14 mouse cellular contexts compared by ENCODE assay signal in genomic region chr9:58048621-58049020, GRCm38 (mm10). TPM values are rescaled to one million over a fixed set of nuclear protein-coding genes. Genes with fewer than 3 reads are reported as not detected.
DNase-seq lines count a peak whose midpoint lies in the region; ATAC-seq lines count a peak whose summit lies in the region.
"Had no signal": no experiment of that assay in that cellular context is flagged by ENCODE, and none has a peak within 500 bp of the region (broad histone marks: within the 10 kb centered on the region; RNA-seq: fewer than 3 reads in every experiment).

No protein-coding gene starts in this region.

- no peaks in the 10 kb centered on the region for H3K9me3 ChIP-seq in embryonic facial prominence, embryonic 11.5 days (replicated peaks; ENCODE audit: control insufficient read depth, low read length)
- no peaks in the 10 kb centered on the region for H3K9me3 ChIP-seq in hindbrain, embryonic 12.5 days (replicated peaks)
- H3K9me3 ChIP-seq in midbrain, embryonic 16.5 days (replicated peaks; ENCODE audit: control insufficient read depth, low read length, poor library complexity, severe bottlenecking) = no peaks in the 10 kb centered on the region
- H3K9me3 ChIP-seq: heart, embryonic 12.5 days had no signal

- H3K27me3 ChIP-seq in embryonic facial prominence, embryonic 11.5 days (ENCODE audit: control insufficient read depth, insufficient read depth, low read length) = no peaks in the 10 kb centered on the region
- peaks cover 27% of the 10 kb centered on the region for H3K27me3 ChIP-seq in hindbrain, embryonic 12.5 days
- no peaks in the 10 kb centered on the region for H3K27me3 ChIP-seq in midbrain, embryonic 16.5 days (ENCODE audit: control insufficient read depth, insufficient read depth, low read depth, low read length)

- DNase-seq in embryo, embryonic 10.5 days (ENCODE audit: low spot score) = peak; percentile 47
- DNase-seq in embryo, embryonic 10 days (ENCODE audit: low spot score) = no peak
- peak; percentile 52 for DNase-seq in embryonic facial prominence, embryonic 11.5 days (ENCODE audit: low spot score)
- DNase-seq in left cerebral cortex, adult 11 months (ENCODE audit: low spot score) = no peak
- no peak for DNase-seq in cerebellum, adult 11-12 months
- no peak for DNase-seq in left cerebral cortex, adult 8-10 months (ENCODE audit: low spot score in 2 of 2)
- DNase-seq: gastrocnemius, postnatal 10 days; kidney, postnatal 36 days had no signal

- H3K27ac ChIP-seq in embryonic facial prominence, embryonic 11.5 days (replicated peaks; ENCODE audit: low read depth, low read length) = no peak overlapping the region
- H3K27ac ChIP-seq in hindbrain, embryonic 12.5 days = peak overlapping the region; percentile 75
- peak overlapping the region; percentile 79 for H3K27ac ChIP-seq in midbrain, embryonic 16.5 days (ENCODE audit: low read length)
- H3K27ac ChIP-seq: liver, embryonic 14.5 days; macrophage had no signal

- ATAC-seq in embryonic facial prominence, embryonic 11.5 days (replicated peaks; ENCODE audit: insufficient number of reproducible peaks, low FRiP score, low TSS enrichment, low read depth) = no peak
- peak; percentile 23 for ATAC-seq in hindbrain, embryonic 12.5 days (ENCODE audit: low FRiP score)
- ATAC-seq in midbrain, embryonic 16.5 days = peak; percentile 75

- 19% methylated on average over 6 of the region's 6 CpGs for WGBS in embryonic facial prominence, embryonic 11.5 days
- 6% methylated on average over 6 of the region's 6 CpGs for WGBS in hindbrain, embryonic 12.5 days
- whole genome bisulfite sequencing in midbrain, embryonic 16.5 days = 0% methylated on average over 6 of the region's 6 CpGs

- H3K4me1 ChIP-seq in embryonic facial prominence, embryonic 11.5 days (ENCODE audit: control insufficient read depth, insufficient read depth, low read length) = peaks cover 3% of the 10 kb centered on the region
- peaks cover 77% of the 10 kb centered on the region for H3K4me1 ChIP-seq in hindbrain, embryonic 12.5 days
- peaks cover 46% of the 10 kb centered on the region for H3K4me1 ChIP-seq in midbrain, embryonic 16.5 days (ENCODE audit: control insufficient read depth, insufficient read depth, low read length)

- no peak overlapping the region for H3K4me2 ChIP-seq in embryonic facial prominence, embryonic 11.5 days (ENCODE audit: low read depth, low read length)
- peak overlapping the region; percentile 30; the same call in 1 of the 2 replicates for H3K4me2 ChIP-seq in hindbrain, embryonic 12.5 days (replicated peaks)
- H3K4me2 ChIP-seq in midbrain, embryonic 16.5 days (ENCODE audit: low read length) = no peak overlapping the region; the same call in 1 of the 2 replicates
- H3K4me2 ChIP-seq: heart, embryonic 12.5 days had no signal

- no peaks in the 10 kb centered on the region for H3K36me3 ChIP-seq in embryonic facial prominence, embryonic 11.5 days (replicated peaks; ENCODE audit: control insufficient read depth, insufficient read depth, low read depth, low read length)
- H3K36me3 ChIP-seq in hindbrain, embryonic 12.5 days = no peaks in the 10 kb centered on the region
- no peaks in the 10 kb centered on the region for H3K36me3 ChIP-seq in midbrain, embryonic 16.5 days (ENCODE audit: control insufficient read depth, insufficient read depth, low read length)
- H3K36me3 ChIP-seq: heart, embryonic 12.5 days had no signal

- no peak overlapping the region for H3K4me3 ChIP-seq in embryonic facial prominence, embryonic 11.5 days (ENCODE audit: low read depth, low read length)
- no peak overlapping the region for H3K4me3 ChIP-seq in hindbrain, embryonic 12.5 days
- no peak overlapping the region for H3K4me3 ChIP-seq in midbrain, embryonic 16.5 days (ENCODE audit: low read depth, low read length)
- H3K4me3 ChIP-seq: erythroblast, embryonic 14.5 days; heart, embryonic 12.5 days had no signal

- no peak overlapping the region for H3K9ac ChIP-seq in embryonic facial prominence, embryonic 11.5 days (replicated peaks; ENCODE audit: low read length)
- H3K9ac ChIP-seq in hindbrain, embryonic 12.5 days = peak overlapping the region; percentile 38; the same call in 1 of the 2 replicates
- 0 out of 2 replicates have a peak overlapping the region, but pooled peaks have one; percentile 33 for H3K9ac ChIP-seq in midbrain, embryonic 16.5 days (ENCODE audit: low read depth, low read length)
- H3K9ac ChIP-seq: heart, embryonic 12.5 days; liver, embryonic 14.5 days had no signal

RNA-seq across cellular contexts. Expression of gene Stra6, which starts 15.0 kb away (rescaled TPM):
- polyA plus RNA-seq in embryonic facial prominence, embryonic 11.5 days (2014; fragmentation: Nextera tagmentation; extraction: Ambion mirVana) = 38.0 and 44.8 TPM in 2 replicates
- polyA plus RNA-seq in hindbrain, embryonic 12.5 days (2016; fragmentation: Nextera tagmentation; extraction: Ambion mirVana) = 14.8 and 17.6 TPM in 2 replicates
- polyA plus RNA-seq in midbrain, embryonic 16.5 days (2015; fragmentation: Nextera tagmentation; extraction: Ambion mirVana) = 8.1 and 9.7 TPM in 2 replicates
- 10 to 100 TPM; 11.4 to 13.9 (median 11.7) TPM for total RNA-seq in left cerebral cortex, adult 8-10 months (2022)
- polyA plus RNA-seq: erythroblast, embryonic 14.5 days; macrophage had no signal

RNA-seq across cellular contexts. Expression of gene Cyp11a1, which starts 42.4 kb away (rescaled TPM):
- 0.18 TPM in 1 of 2 replicates, not detected in the other for polyA plus RNA-seq in embryonic facial prominence, embryonic 11.5 days (2014; fragmentation: Nextera tagmentation; extraction: Ambion mirVana)
- 0.17 and 0.38 TPM in 2 replicates for polyA plus RNA-seq in hindbrain, embryonic 12.5 days (2016; fragmentation: Nextera tagmentation; extraction: Ambion mirVana)
- 0.76 and 1.6 TPM in 2 replicates for polyA plus RNA-seq in midbrain, embryonic 16.5 days (2015; fragmentation: Nextera tagmentation; extraction: Ambion mirVana)
- total RNA-seq in left cerebral cortex, adult 8-10 months (2022) = 1 to 10 TPM; 1.6 to 5.0 (median 2.9) TPM
- polyA plus RNA-seq: heart, embryonic 12.5 days; macrophage had no signal

Comparison
In these comparisons a context has a peak if more than half of its experiments do, and no peak if none do; other contexts are left out.
1. DNase-seq: peak in embryo, embryonic 10.5 days (single experiment) and embryonic facial prominence, embryonic 11.5 days (single experiment); none in embryo, embryonic 10 days (single experiment), left cerebral cortex, adult 11 months (single experiment), cerebellum, adult 11-12 months (single experiment) and left cerebral cortex, adult 8-10 months (0 of 2).